Mouse (Mus musculus) small intestine, adult 2 months (tissue): ENCODE results near the gene Scn4a. TPM values are rescaled to one million over a fixed set of nuclear protein-coding genes. Genes with fewer than 3 reads are reported as not detected.

Source experiments
- H3K27ac ChIP-seq: fragments of 200-500 bp; 2 replicates; pipeline ENCODE4 v1.5.1; 2012; ENCODE audit warnings: low read depth, low read length, control low read depth, inconsistent platforms; ENCODE audit not compliant: insufficient read depth
- H3K27me3 ChIP-seq: fragments of 200-500 bp; 2 replicates; pipeline ENCODE4 v1.6.1; 2012; ENCODE audit warnings: mild to moderate bottlenecking, moderate library complexity, low read length, inconsistent platforms; ENCODE audit not compliant: control insufficient read depth, insufficient read depth
- H3K36me3 ChIP-seq: fragments of 200-500 bp; 2 replicates; pipeline ENCODE4 v1.6.1; 2012; ENCODE audit warnings: mild to moderate bottlenecking, low read length, control low read depth, inconsistent platforms; ENCODE audit not compliant: control insufficient read depth, insufficient read depth
- H3K4me1 ChIP-seq: fragments of 200-500 bp; 2 replicates; pipeline ENCODE4 v1.6.1; 2012; ENCODE audit warnings: low read length, inconsistent platforms, mixed read lengths; ENCODE audit not compliant: control insufficient read depth, insufficient read depth, insufficient read length
- H3K4me3 ChIP-seq: fragments of 200-500 bp; 2 replicates; pipeline ENCODE4 v1.5.1; 2012; ENCODE audit warnings: low read depth, mild to moderate bottlenecking, control low read depth, inconsistent platforms, low read length, moderate library complexity
- CTCF ChIP-seq: fragments of 200-500 bp; IDR thresholded peaks from 2 replicates; pipeline ENCODE4 v1.5.1; 2012; ENCODE audit warnings: low read depth, mild to moderate bottlenecking, control low read depth, inconsistent platforms, low read length, moderate library complexity, mixed read lengths; ENCODE audit not compliant: insufficient replicate concordance, insufficient read length; ENCODE audit errors: extremely low read depth
- POLR2A ChIP-seq: fragments of 200-500 bp; IDR thresholded peaks from 2 replicates; pipeline ENCODE4 v1.6.1; 2012; ENCODE audit warnings: low read depth, mild to moderate bottlenecking, control low read depth, inconsistent platforms, low read length, moderate library complexity
- WGBS: fragments of 180-500 bp; shearing (Covaris S2); methylation state at CpG from one replicate; pipeline ENCODE4 v1.1.7; 2018; 5-methylcytosine and 5-hydroxymethylcytosine counted together
- polyA plus RNA-seq: library from polyadenylated mRNA; depleted of rRNA; stranded (reverse); fragments of >200 nt; gene quantifications from 2 replicates; pipeline ENCODE4 v1.2.3, GENCODE M21; 2012

The Scn4a gene
- polyA plus RNA-seq, 1 experiment: 0.23 TPM

DNA sequence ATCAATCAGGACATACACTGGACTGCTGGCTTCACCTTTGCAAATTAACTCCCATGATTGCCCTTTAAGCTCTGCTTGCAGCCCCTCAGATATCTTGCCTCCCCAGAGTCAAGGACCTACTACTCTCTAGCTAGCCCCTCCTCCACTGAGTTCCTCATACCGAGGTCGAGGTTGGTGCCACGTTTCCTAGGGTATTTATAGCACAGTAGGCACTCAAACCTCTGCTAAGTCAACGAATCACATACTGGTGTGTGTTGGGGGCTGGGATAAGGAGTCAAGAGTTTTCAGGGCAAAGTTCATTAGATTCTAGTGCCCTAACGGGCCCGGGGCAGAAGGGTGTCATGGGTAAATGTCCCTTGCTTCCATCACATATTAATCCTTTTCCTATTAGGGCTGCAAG is 24.0 kb downstream of the Scn4a start:
- H3K4me3 ChIP-seq: no peak overlapping the region
- no peaks in the 10 kb centered on the region for H3K27me3 ChIP-seq
- no peak overlapping the region for H3K27ac ChIP-seq
- WGBS: 15% methylated on average over 6 of the region's 6 CpGs
- TF ChIP-seq POLR2A (no peak), CTCF (no peak)
- H3K4me1 ChIP-seq: no peaks in the 10 kb centered on the region
- no peaks in the 10 kb centered on the region for H3K36me3 ChIP-seq

DNA sequence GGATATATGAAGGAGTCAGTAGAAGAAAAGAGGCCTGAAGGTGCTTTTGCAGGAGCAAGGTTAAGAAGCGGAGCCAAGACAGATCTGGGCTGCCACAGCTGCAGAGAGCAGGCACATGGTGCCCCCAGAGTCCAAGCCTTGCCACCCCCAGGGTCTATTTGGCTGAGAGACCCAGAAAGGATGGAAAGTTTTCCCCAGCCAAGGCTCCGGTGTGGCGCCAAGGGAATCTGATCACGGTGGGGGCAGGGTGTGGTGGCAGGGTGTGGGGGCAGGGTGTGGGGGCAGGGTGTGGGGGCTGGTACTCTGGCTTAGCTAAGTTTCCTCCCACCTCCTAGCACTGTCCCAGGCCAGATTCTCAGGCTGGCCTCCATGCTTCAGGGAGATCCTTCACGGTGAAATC is 24.6 kb downstream of the Scn4a start:
- Histone ChIP-seq H3K36me3 (no peaks in the 10 kb centered on the region), H3K4me3 (no peak overlapping the region), H3K27ac (no peak overlapping the region), H3K4me1 (no peaks in the 10 kb centered on the region), H3K27me3 (no peaks in the 10 kb centered on the region)
- TF ChIP-seq POLR2A (no peak), CTCF (no peak)
- WGBS: 51% methylated on average over 5 of the region's 5 CpGs

DNA sequence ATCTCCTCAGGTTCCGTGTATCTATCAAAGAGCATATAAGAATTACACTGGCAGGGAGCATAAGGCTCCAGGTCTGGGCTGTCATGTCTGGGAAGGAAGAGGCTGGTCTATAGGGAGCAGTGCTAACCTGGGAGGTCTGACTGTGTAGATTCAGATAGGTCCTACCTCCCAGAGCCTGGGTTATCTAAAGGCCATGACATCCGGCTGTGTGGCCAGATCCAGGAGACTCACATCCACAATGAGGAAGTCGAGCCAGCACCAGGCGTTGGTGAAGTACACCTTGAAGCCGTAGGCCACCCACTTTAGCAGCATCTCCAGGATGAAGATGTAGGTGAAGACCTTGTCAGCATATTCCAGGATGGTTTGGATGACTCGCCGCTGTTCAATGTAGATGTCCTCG is 26.6 kb downstream of the Scn4a start:
- 80% methylated on average over 8 of the region's 8 CpGs for WGBS
- H3K4me1 ChIP-seq: no peaks in the 10 kb centered on the region
- TF ChIP-seq POLR2A: no peak
- TF ChIP-seq CTCF: no peak
- no peak overlapping the region for H3K27ac ChIP-seq
- no peaks in the 10 kb centered on the region for H3K36me3 ChIP-seq
- H3K4me3 ChIP-seq: no peak overlapping the region
- no peaks in the 10 kb centered on the region for H3K27me3 ChIP-seq

DNA sequence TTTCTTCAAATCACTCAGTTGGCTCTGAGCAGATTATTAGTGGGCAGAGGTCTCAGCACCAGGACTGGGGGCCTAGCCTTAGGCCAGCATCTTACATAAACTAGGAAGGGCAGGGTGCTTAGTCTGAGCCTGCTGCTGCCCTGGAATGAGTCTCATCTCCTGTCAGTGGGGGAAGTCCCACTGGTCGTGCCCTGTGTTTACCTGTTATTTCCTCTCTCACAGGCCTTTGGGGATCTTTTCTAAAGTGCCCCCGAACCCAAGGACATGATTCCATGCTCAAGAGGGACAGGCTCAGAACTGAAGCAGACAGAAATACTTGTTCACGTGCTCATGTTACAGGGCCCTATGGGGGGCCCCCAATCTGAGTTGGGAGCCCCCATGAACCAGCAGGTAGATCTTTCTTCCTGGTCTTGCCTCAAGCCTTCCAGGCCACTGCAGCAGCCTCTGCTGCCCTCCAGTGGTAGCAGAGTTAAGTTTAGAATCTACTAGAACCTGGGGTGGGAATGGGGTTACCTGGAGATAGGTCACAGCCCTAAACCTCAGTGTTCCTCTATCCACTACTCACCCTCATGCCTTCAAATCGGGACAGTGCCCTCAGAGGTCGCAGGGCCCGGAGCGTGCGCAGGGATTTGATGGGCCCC is 27.4 kb downstream of the Scn4a start:
- no peak overlapping the region for H3K27ac ChIP-seq
- no peaks in the 10 kb centered on the region for H3K36me3 ChIP-seq
- TF ChIP-seq POLR2A (no peak), CTCF (peak; percentile 81; the same call in 1 of the 2 replicates)
- WGBS: 61% methylated on average over 8 of the region's 8 CpGs
- H3K27me3 ChIP-seq: no peaks in the 10 kb centered on the region
- no peaks in the 10 kb centered on the region for H3K4me1 ChIP-seq
- no peak overlapping the region for H3K4me3 ChIP-seq

DNA sequence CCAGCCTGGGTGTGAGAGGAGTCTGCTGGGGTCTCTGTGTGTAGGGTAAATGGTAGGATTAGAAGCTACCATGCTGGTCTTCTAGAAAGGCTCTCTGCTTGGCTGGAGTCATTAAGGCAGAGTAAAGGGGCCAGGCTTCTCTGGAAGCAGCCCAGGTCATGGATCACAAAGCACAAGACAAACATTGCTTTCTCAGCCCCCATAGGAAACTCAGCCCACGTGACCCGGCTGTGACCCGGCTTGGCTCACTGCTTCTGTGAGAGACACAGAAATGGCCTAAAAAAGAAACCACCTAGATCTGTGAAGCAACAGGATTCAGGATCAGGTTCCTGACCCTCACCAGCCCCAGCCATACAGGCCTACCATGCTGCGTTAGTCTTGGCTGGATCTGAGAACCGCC is 28.2 kb downstream of the Scn4a start:
- WGBS: 76% methylated on average over 5 of the region's 5 CpGs
- no peak for TF ChIP-seq CTCF
- no peak for TF ChIP-seq POLR2A
- Histone ChIP-seq H3K4me1 (no peaks in the 10 kb centered on the region), H3K27ac (no peak overlapping the region), H3K4me3 (no peak overlapping the region), H3K27me3 (no peaks in the 10 kb centered on the region), H3K36me3 (no peaks in the 10 kb centered on the region)

DNA sequence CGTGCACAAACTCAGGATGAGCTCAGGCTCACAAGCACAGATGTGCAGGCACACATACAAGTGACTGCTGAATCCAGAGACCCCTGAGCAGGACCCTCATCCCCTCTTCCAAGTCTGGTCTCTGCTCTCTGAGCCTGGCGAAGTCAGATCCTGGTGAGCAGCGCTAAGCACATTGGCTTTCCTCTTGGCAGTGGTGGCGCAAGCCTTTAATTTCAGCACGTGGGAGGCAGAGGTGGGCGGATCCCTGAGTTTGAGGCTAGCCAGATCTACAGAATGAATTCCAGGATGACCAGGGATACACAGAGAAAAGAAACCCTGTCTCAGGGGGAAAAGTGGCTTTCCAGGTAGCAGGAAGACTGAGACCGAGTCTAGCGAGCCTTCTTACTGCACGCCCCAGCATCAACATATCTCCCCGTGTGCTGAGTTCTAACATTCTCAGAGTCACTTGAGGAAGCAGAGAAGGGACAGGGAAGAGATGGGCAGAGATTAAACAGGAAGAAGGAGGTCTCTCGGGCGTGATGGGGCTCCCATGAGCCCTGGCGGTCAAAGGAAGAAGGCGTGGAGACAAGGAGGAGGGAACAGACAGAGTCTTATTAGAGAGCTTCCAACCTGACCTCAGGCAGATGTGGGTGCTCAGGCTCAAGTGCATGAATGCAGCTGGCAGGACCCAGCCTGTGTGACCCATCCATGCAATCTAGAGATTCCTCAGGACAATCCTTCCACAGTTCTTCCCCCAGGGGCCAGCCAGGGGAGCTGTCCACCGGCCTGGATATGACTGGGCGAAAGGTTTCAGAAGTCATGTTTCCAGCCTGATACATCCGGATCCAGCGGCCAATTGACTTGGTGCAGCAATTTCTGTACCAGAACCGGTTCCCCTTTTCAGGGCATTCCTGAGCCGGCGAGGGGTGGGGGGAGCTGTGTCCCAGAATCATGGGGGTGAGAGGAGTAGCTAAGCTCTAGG is 34.4 kb downstream of the Scn4a start:
- H3K36me3 ChIP-seq: no peaks in the 10 kb centered on the region
- TF ChIP-seq CTCF: no peak
- TF ChIP-seq POLR2A: no peak
- H3K27me3 ChIP-seq: no peaks in the 10 kb centered on the region
- H3K27ac ChIP-seq: no peak overlapping the region
- 50% methylated on average over 21 of the region's 21 CpGs for WGBS
- no peak overlapping the region for H3K4me3 ChIP-seq
- peaks cover 9% of the 10 kb centered on the region for H3K4me1 ChIP-seq

DNA sequence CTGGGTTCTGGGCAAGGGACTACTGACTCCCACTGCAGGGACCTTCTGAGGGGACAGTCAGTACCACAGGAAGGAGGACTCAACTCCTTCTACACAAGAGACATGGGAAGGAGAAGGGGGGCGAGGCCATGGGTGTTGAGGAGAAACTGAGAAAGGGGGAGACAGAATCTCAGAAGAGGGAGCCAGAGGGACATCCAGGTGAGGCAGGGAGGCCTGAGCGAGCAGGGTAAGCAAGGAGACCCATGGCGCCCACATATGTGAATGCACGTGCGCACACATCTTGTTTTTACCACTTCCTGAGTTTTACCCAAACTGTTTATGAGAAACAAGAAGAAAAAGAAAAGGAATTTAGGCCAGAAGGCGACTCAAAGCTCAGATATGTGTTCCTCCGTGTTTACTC is 35.3 kb downstream of the Scn4a start:
- no peaks in the 10 kb centered on the region for H3K27me3 ChIP-seq
- H3K4me1 ChIP-seq: peaks cover 18% of the 10 kb centered on the region
- H3K27ac ChIP-seq: no peak overlapping the region
- 73% methylated on average over 7 of the region's 7 CpGs for WGBS
- TF ChIP-seq CTCF (no peak), POLR2A (no peak)
- no peaks in the 10 kb centered on the region for H3K36me3 ChIP-seq
- H3K4me3 ChIP-seq: no peak overlapping the region
